Mouse (Mus musculus) right cerebral cortex, postnatal 36 days (tissue): Measurements from ENCODE around the gene Fmc1.

Experiments used
- DNase-seq, 2 experiments: peaks; one replicate each; pipeline ENCODE4 v3.0.0; 2022; ENCODE audit warnings: low spot score in 2 of 2, mixed read lengths in 1 of 2

The Fmc1 gene

GRCm38 (mm10) chr6:38551989-38552635 lies 18.8 kb downstream of the Fmc1 start:
- peak; percentile 95 for DNase-seq

GRCm38 (mm10) chr6:38552636-38553000 lies 19.3 kb downstream of the Fmc1 start:
- DNase-seq: no peak

- DNase-seq: no peak
These were observed 42.8 kb downstream of the Fmc1 start for GRCm38 (mm10) chr6:38576096-38576495.

GRCm38 (mm10) chr6:38580112-38580857 lies 47.0 kb downstream of the Fmc1 start:
- DNase-seq: peak in 1 of 2 experiments; percentile 7

GRCm38 (mm10) chr6:38581711-38582110 lies 48.4 kb downstream of the Fmc1 start:
- no peak for DNase-seq
